Mouse (Mus musculus): ENCODE results near the gene 6820408C15Rik. TPM values are rescaled to one million over a fixed set of nuclear protein-coding genes. Genes with fewer than 3 reads are reported as not detected.

6820408C15Rik gene
- not detected in 4 replicates for total RNA-seq (2023; ENCODE audit: inconsistent age)

GRCm38 (mm10) chr2:152415287-152415686, at the start of gene 6820408C15Rik:
Gene 6820408C15Rik, plus strand, starts transcription at chr2:152415587.

GRCm38 (mm10) chr2:152376345-152376741, 39.0 kb upstream of the 6820408C15Rik start, which contains the start of gene Nrsn2:
Gene Nrsn2, minus strand, starts transcription at chr2:152376638.

GRCm38 (mm10) chr2:152397680-152398435, 17.5 kb upstream of the 6820408C15Rik start, which contains the start of gene Sox12:
Gene Sox12, minus strand, starts transcription at chr2:152398063.

GRCm38 (mm10) chr2:152414591-152415165, 709 bp upstream of the 6820408C15Rik start, which contains the start of gene Zcchc3:
Gene Zcchc3, minus strand, starts transcription at chr2:152415027.

GRCm38 (mm10) chr2:152464570-152465150, 49.3 kb downstream of the 6820408C15Rik start, which contains the start of gene Defb23:
Gene Defb23, minus strand, starts transcription at chr2:152464620.

GRCm38 (mm10) chr2:152476763-152477162, 61.4 kb downstream of the 6820408C15Rik start, which contains the start of gene Defb20:
Gene Defb20, plus strand, starts transcription at chr2:152477063.

GRCm38 (mm10) chr2:152490038-152490437, 74.7 kb downstream of the 6820408C15Rik start, which contains the start of gene Defb22:
Gene Defb22, minus strand, starts transcription at chr2:152490138.

Other genes starting within 250 kb of the 6820408C15Rik start
- gene Csnk2a1, start 188.7 kb upstream of the 6820408C15Rik start, total RNA-seq (2023; ENCODE audit: inconsistent age), result 116 to 131 TPM (median 124 TPM) in 4 replicates
- 71.6 to 89.0 TPM (median 76.0 TPM) in 4 replicates for gene Tbc1d20, start 121.8 kb upstream of the 6820408C15Rik start, total RNA-seq (2023; ENCODE audit: inconsistent age)
- 180 to 202 TPM (median 196 TPM) in 4 replicates for gene Rbck1, start 82.9 kb upstream of the 6820408C15Rik start, total RNA-seq (2023; ENCODE audit: inconsistent age)
- 3.1 to 4.9 TPM (median 3.5 TPM) in 4 replicates for gene Trib3, start 71.6 kb upstream of the 6820408C15Rik start, total RNA-seq (2023; ENCODE audit: inconsistent age)
- gene Nrsn2, start 38.9 kb upstream of the 6820408C15Rik start, total RNA-seq (2023; ENCODE audit: inconsistent age), result not detected in 4 replicates
- gene Sox12, start 17.5 kb upstream of the 6820408C15Rik start, total RNA-seq (2023; ENCODE audit: inconsistent age), result 1.3 to 1.7 TPM (median 1.5 TPM) in 4 replicates
- 1.9 to 3.1 TPM (median 3.0 TPM) in 4 replicates for gene Zcchc3, start 560 bp upstream of the 6820408C15Rik start, total RNA-seq (2023; ENCODE audit: inconsistent age)
- gene Defb23, start 49.0 kb downstream of the 6820408C15Rik start, total RNA-seq (2023; ENCODE audit: inconsistent age), result not detected in 4 replicates
- not detected in 4 replicates for gene Defb20, start 61.5 kb downstream of the 6820408C15Rik start, total RNA-seq (2023; ENCODE audit: inconsistent age)
- gene Defb22, start 74.6 kb downstream of the 6820408C15Rik start, total RNA-seq (2023; ENCODE audit: inconsistent age), result not detected in 4 replicates
- gene Defb26, start 96.1 kb downstream of the 6820408C15Rik start, total RNA-seq (2023; ENCODE audit: inconsistent age), result not detected in 4 replicates
- not detected in 4 replicates for gene Defb28, start 102.7 kb downstream of the 6820408C15Rik start, total RNA-seq (2023; ENCODE audit: inconsistent age)
- gene Defb29, start 124.5 kb downstream of the 6820408C15Rik start, total RNA-seq (2023; ENCODE audit: inconsistent age), result not detected in 4 replicates
- not detected in 4 replicates for gene Gm17416, start 153.8 kb downstream of the 6820408C15Rik start, total RNA-seq (2023; ENCODE audit: inconsistent age)
- not detected in 4 replicates for gene Defb21, start 157.2 kb downstream of the 6820408C15Rik start, total RNA-seq (2023; ENCODE audit: inconsistent age)
- not detected in 4 replicates for gene Defb19, start 164.7 kb downstream of the 6820408C15Rik start, total RNA-seq (2023; ENCODE audit: inconsistent age)
- gene Defb45, start 183.8 kb downstream of the 6820408C15Rik start, total RNA-seq (2023; ENCODE audit: inconsistent age), result not detected in 4 replicates
- gene Defb36, start 188.7 kb downstream of the 6820408C15Rik start, total RNA-seq (2023; ENCODE audit: inconsistent age), result not detected in 4 replicates
- gene Defb25, start 207.5 kb downstream of the 6820408C15Rik start, total RNA-seq (2023; ENCODE audit: inconsistent age), result not detected in 4 replicates
- gene Rem1, start 211.4 kb downstream of the 6820408C15Rik start, total RNA-seq (2023; ENCODE audit: inconsistent age), result not detected in 4 replicates